Mouse (Mus musculus) lung, postnatal 0 days (tissue): Measurements from ENCODE around the gene Bbs10.

ENCODE experiments used
- CTCF ChIP-seq: IDR thresholded peaks from 2 replicates; pipeline ENCODE4 v1.5.1; 2016; ENCODE audit warnings: antibody characterized with exemption, mild to moderate bottlenecking
- EP300 ChIP-seq: IDR thresholded peaks from 2 replicates; pipeline ENCODE4 v1.6.1; 2016; ENCODE audit warnings: antibody characterized with exemption, mild to moderate bottlenecking, control low read depth

DNA sequence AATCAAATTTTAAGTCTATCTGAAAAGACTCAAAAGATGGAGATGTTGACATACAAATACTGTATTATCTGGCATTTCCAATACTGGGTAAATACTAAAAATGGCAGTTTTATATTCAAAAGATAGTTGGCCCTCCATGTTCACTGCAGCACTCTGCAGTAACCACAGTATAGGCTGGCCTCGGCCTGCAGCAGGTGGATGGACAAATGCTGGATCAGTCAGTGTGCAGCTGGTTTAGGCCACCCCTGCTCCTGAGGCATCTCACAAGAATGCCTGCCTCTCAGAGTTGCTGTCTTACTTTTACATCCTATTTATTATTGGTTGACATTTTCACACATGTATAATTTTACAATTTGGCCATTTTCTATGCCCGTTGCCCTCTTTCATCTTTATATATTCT, 22.7 kb upstream of the Bbs10 start:
- TF ChIP-seq CTCF (no peak), EP300 (no peak)
